Mouse (Mus musculus) T-helper 2 cell (primary cell): ENCODE measurements at regions not wholly inside any gene's neighbourhood (a gene's known extent, or its start where the extent isn't known, plus 50 kb on each side); places are given as distances from the start of the nearest gene placed in this dataset.

Source experiments
- in situ Hi-C: fragments of 300-600 bp; cut with MboI, MseI; formaldehyde crosslinking; loops from one replicate; pipeline ENCODE4 v1.15.1; 2025; ENCODE audit warnings: high pct_unique_total_duplicates

- in situ Hi-C loops = loop anchor here (25.0 kb wide), 1 partner anchor 1739 kb away; no protein-coding TSS in a partner anchor
Measured at GRCm38 (mm10) chrX:65648251-65648650, 600.8 kb downstream of the Ctag2 start.
